Mouse (Mus musculus): ENCODE data around the gene Mrpl37. TPM values are rescaled to one million over a fixed set of nuclear protein-coding genes. Genes with fewer than 3 reads are reported as not detected.
"Not testable (repeated sequence)": the region's sequence is repeated elsewhere in the genome, so short reads cannot be mapped to it uniquely, and the experiment has no call there.

Gene Mrpl37
- total RNA-seq (2022): 100 to 1,000 TPM in 1 of 4 experiments, 10 to 100 TPM in 3; 93.9 to 102 (median 96.0) TPM

- DNase-seq (ENCODE audit: low spot score): peak; percentile 99
Observed at GRCm38 (mm10) chr4:107066252-107067124, at the start of gene Mrpl37, which contains the start of gene Cyb5rl. Mrpl37 (minus strand) TSS chr4:107066868. Cyb5rl (plus strand) TSS chr4:107066988.

- DNase-seq (ENCODE audit: low spot score): no peak
Observed at GRCm38 (mm10) chr4:107114278-107114677, 47.6 kb upstream of the Mrpl37 start.

- not testable (repeated sequence) for DNase-seq (ENCODE audit: low spot score)
Observed at GRCm38 (mm10) chr4:107109181-107109580, 42.5 kb upstream of the Mrpl37 start.

GRCm38 (mm10) chr4:107108291-107108731 is 41.6 kb upstream of the Mrpl37 start:
- no peak for DNase-seq (ENCODE audit: low spot score)

- DNase-seq (ENCODE audit: low spot score): no peak
Observed at GRCm38 (mm10) chr4:107106777-107107176, 40.1 kb upstream of the Mrpl37 start.

GRCm38 (mm10) chr4:107102220-107102619 is 35.6 kb upstream of the Mrpl37 start:
- no peak for DNase-seq (ENCODE audit: low spot score)

GRCm38 (mm10) chr4:107098791-107099525 is 32.3 kb upstream of the Mrpl37 start:
- no peak for DNase-seq (ENCODE audit: low spot score)

- no peak for DNase-seq (ENCODE audit: low spot score)
Observed at GRCm38 (mm10) chr4:107098375-107098774, 31.7 kb upstream of the Mrpl37 start.

- no peak for DNase-seq (ENCODE audit: low spot score)
Observed at GRCm38 (mm10) chr4:107097871-107098270, 31.2 kb upstream of the Mrpl37 start.

- DNase-seq (ENCODE audit: low spot score): no peak
Observed at GRCm38 (mm10) chr4:107096841-107097373, 30.2 kb upstream of the Mrpl37 start, which contains the start of gene Cdcp2. Cdcp2 (plus strand) TSS chr4:107096891.

- DNase-seq (ENCODE audit: low spot score): no peak
Observed at GRCm38 (mm10) chr4:107096043-107096442, 29.4 kb upstream of the Mrpl37 start.

- no peak for DNase-seq (ENCODE audit: low spot score)
Observed at GRCm38 (mm10) chr4:107094484-107095187, 28.0 kb upstream of the Mrpl37 start.

- no peak for DNase-seq (ENCODE audit: low spot score)
Observed at GRCm38 (mm10) chr4:107091696-107092095, 25.0 kb upstream of the Mrpl37 start.

GRCm38 (mm10) chr4:107084858-107085257 is 18.2 kb upstream of the Mrpl37 start:
- DNase-seq (ENCODE audit: low spot score): no peak

GRCm38 (mm10) chr4:107084343-107084742 is 17.7 kb upstream of the Mrpl37 start:
- no peak for DNase-seq (ENCODE audit: low spot score)

GRCm38 (mm10) chr4:107083126-107083525 is 16.5 kb upstream of the Mrpl37 start:
- no peak for DNase-seq (ENCODE audit: low spot score)

GRCm38 (mm10) chr4:107082185-107082584 is 15.5 kb upstream of the Mrpl37 start:
- DNase-seq (ENCODE audit: low spot score): no peak

GRCm38 (mm10) chr4:107079716-107080115 is 13.0 kb upstream of the Mrpl37 start:
- no peak for DNase-seq (ENCODE audit: low spot score)

GRCm38 (mm10) chr4:107078894-107079293 is 12.2 kb upstream of the Mrpl37 start:
- no peak for DNase-seq (ENCODE audit: low spot score)

GRCm38 (mm10) chr4:107075456-107075855 is 8.8 kb upstream of the Mrpl37 start:
- no peak for DNase-seq (ENCODE audit: low spot score)

GRCm38 (mm10) chr4:107072343-107072742 is 5.7 kb upstream of the Mrpl37 start:
- DNase-seq (ENCODE audit: low spot score): no peak
